Mouse (Mus musculus) fibroblast of lung, adult 2 months (primary cell): ENCODE results near the gene Prcp.

Experiments used
- DNase-seq: peaks from one replicate; pipeline ENCODE4 v3.0.0-alpha.2; 2011; ENCODE audit warnings: low read depth

The Prcp gene

DNA sequence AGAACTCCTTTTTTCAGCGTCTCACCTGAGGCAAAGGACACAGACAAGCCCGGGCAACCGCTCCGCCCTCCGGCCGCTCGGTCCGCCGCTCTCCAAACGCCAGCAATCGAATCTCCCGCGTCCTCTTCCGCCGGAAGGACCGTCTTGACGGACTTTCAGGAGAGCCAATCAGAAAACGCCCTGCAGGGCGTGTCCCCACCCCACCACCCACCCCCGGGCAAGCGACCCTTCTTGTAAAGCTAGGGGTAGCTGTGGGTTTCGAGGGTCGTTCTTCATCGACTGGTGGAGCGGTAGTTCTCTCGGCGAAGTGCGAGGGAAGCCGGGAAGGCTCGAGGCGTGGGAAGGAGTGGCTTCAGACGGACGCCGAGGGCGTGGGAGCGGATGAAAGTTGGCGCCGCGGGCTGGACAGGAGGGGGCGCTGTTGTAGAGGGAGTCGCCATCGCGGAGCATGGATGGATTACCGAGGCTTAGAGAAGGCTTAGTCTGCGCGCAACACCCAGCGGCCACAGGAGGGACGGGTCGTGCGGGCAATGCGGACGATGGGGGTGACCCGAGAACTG is at the start of gene Prcp, which contains the start of gene Ddias:
TSS of gene Prcp (plus strand) at position 355 of the 560 bp plus-strand sequence.
TSS of gene Ddias (minus strand) at position 132 of the 560 bp plus-strand sequence.
- DNase-seq: peak; percentile 73

DNA sequence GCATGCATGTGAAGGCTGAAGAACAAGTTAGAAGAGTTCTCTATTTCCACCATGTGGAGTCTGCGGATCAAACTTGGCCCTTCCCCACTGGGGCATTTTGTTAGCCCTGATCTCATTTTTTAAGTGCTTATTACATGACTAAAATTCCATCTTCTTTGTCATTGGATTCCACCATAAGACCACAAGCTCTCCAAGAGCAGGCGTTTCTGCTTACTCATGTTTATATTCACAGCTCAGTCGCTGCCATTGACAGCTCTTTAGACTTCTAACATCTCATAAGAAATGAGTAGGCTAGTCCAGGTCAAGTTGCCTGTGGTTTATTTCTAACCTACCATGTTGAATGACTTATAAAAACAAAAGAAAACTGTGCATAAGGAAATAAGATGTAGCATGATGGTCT is 48.0 kb upstream of the Prcp start:
- peak; percentile 71 for DNase-seq

DNA sequence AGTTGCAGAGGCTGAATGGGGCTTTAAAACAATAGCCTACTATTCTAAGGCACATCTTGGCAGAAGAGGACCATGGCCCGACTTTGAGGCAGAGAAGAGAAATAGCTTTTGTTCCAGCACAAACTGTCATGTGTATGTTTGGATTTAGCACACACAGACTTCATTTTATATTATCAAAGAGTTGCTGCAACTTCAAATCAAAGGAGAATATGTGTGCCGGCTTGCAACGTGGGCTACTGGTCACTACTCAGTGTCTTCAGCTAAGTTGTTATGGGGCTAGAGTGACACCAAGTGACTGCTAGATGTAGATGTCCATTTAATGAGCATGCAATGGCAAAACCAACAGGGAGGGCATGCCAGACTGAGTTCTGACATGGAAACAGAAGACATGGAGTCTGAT is 46.3 kb upstream of the Prcp start:
- DNase-seq: no peak

- peak; percentile 63 for DNase-seq
Measured at GRCm38 (mm10) chr7:92832395-92832794, 41.9 kb upstream of the Prcp start.

DNA sequence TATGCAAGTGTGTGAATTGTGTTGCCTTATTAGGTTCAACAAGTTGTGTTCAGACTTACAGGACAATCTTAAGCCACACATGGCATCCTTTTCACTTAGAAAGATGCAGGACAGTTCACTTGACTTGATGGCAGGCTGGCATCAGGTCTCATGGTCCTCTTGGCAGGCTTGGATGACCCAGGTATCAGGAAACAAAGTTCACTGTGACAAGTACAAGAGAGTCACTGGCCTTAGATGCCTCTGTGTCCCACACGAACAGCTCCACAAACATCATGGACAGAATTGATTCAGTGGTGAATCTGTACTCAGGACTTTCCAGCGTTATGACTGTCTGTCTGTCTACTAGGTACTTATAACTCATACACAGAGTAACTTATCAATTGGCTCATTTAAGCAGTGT is 39.9 kb upstream of the Prcp start:
- DNase-seq: no peak

GRCm38 (mm10) chr7:92836447-92836846 is 37.8 kb upstream of the Prcp start:
- DNase-seq: no peak

- DNase-seq: no peak
Measured at GRCm38 (mm10) chr7:92837226-92837625, 37.0 kb upstream of the Prcp start.

DNA sequence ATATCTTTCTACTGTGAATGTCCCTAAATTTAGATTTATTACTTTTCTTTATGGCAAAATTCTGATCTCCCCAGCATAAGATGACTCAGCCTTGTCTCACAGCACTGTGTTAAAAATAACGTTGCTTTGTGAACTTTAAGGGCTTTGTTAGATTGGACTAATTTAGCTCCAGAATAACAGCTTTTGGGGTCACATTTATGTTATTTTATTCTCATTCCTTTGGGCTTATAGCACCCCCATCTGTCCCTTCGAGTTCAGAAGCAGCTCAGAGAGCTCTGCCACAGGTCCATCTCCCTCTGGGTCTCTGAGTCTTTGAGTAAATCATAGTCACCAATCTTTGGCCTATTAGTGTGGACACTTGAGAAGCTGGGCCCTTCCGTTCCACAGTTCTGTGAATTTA is 36.4 kb upstream of the Prcp start:
- no peak for DNase-seq

- no peak for DNase-seq
Measured at GRCm38 (mm10) chr7:92842254-92842653, 32.0 kb upstream of the Prcp start.

DNA sequence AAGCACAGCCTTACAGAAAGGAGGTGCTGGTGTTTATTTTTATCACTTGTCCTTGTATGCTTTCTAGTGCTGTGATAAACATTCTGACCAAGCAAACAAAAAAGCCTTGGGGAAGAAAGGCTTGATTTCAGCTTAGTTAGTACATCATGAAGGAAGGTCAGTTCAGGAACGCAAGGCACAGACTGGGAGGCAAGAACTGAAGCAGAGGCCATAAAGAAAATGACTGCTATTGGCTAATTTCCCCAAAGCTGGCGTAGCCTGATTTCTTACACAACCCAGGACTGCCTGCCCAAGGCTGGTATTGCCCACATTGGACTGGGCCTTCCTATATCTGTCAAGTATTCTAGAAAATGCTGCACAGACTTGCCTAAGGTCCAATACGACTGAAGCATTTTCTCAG is 26.0 kb upstream of the Prcp start:
- no peak for DNase-seq

GRCm38 (mm10) chr7:92866526-92866925 is 7.7 kb upstream of the Prcp start:
- DNase-seq: no peak

- no peak for DNase-seq
Measured at GRCm38 (mm10) chr7:92870161-92870560, 4.1 kb upstream of the Prcp start.

- DNase-seq: no peak
Measured at GRCm38 (mm10) chr7:92871596-92871995, 2.7 kb upstream of the Prcp start.

- peak; percentile 78 for DNase-seq
Measured at GRCm38 (mm10) chr7:92874761-92875408, 615 bp downstream of the Prcp start.

DNA sequence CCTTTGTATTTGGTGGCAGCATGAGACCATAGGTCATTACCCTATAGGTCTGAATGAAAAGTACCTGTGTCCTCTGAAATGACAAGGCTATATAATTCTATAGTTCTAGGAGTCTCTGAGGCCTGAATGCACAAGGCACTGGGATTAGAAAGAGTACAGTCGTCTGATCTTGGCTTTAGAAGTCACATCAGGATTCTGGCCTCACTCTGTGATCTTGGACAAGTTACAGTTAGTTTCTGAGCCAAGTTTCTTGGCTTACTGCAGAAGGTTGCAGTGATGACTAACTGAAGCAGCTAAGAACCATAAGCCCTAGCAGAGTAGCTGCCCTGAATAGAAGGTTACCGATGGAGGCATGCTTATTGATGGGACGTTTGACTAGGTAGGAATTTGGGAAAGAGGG is 1.8 kb downstream of the Prcp start:
- DNase-seq: peak; percentile 67

DNA sequence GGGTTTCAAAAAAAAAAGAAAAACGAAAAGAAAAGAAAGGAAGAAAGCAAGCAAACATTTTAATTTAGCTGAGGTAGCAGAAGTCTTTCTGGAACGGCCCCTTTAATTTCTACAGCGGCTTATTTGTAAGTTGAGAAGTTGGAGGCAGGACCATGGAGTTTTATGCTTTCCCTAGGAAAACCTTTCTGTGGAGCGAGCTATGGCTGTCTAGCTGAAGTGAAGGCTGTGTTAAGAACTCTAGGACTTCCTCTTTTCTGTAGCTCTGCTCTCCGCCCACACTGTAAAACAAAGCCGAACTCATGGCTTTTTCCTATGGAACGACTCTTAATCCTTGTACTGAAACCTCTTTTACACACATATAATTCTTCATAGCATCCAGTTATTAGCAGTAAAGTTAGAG is 2.3 kb downstream of the Prcp start:
- no peak for DNase-seq

GRCm38 (mm10) chr7:92878575-92879285 is 4.5 kb downstream of the Prcp start:
- no peak for DNase-seq

GRCm38 (mm10) chr7:92883850-92884716 is 9.8 kb downstream of the Prcp start:
- no peak for DNase-seq

GRCm38 (mm10) chr7:92884998-92885660 is 10.9 kb downstream of the Prcp start:
- DNase-seq: no peak

- DNase-seq: no peak
Measured at GRCm38 (mm10) chr7:92886801-92887200, 12.5 kb downstream of the Prcp start.

- DNase-seq: no peak
Measured at GRCm38 (mm10) chr7:92887230-92887629, 13.0 kb downstream of the Prcp start.

DNA sequence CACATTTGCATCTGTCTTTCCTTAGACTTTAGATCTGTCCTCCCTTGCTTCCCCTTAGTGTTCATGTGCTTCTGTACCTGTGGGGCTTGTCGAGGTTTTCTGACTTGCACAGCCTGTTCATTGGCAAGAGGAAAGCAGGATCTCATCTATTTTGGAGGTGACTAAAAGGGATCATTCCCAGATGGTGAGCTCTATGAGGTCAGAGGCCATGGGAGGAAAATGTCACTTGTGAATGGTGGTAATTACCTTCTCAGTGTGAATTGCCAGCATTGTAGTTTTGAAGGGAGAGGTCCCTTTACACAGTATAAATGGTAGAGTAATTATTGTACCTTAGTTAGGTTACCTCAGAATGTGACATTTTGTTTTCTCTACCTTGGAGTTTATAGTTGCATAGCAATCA is 15.9 kb downstream of the Prcp start:
- DNase-seq: no peak
